Mouse (Mus musculus): ENCODE results near the gene Fam184b. TPM values are rescaled to one million over a fixed set of nuclear protein-coding genes. Genes with fewer than 3 reads are reported as not detected.

Gene Fam184b
- polyA plus RNA-seq, 1 experiment from 2014 or later, result 0.28 TPM

GRCm38 (mm10) chr5:45595363-45596039, 43.9 kb downstream of the Fam184b start:
- Histone ChIP-seq H3K27me3 (ENCODE audit: insufficient read depth, low read length) (no peaks in the 10 kb centered on the region), H3K4me1 (ENCODE audit: insufficient read depth) (no peaks in the 10 kb centered on the region), H3K9me3 (ENCODE audit: low read depth, low read length) (no peaks in the 10 kb centered on the region), H3K9ac (no peak overlapping the region), H3K4me2 (no peak overlapping the region), H3K27ac (ENCODE audit: low read depth) (no peak overlapping the region), H3K36me3 (ENCODE audit: insufficient read depth) (no peaks in the 10 kb centered on the region), H3K4me3 (ENCODE audit: low read depth, low read length) (no peak overlapping the region)
- 65% methylated on average over 3 of the region's 3 CpGs for WGBS
- no peak for TF ChIP-seq CTCF (IDR thresholded peaks at IDR 0.05; ENCODE audit: low read depth)
- ATAC-seq (ENCODE audit: insufficient read depth), result no peak
- no peak for DNase-seq

DNA sequence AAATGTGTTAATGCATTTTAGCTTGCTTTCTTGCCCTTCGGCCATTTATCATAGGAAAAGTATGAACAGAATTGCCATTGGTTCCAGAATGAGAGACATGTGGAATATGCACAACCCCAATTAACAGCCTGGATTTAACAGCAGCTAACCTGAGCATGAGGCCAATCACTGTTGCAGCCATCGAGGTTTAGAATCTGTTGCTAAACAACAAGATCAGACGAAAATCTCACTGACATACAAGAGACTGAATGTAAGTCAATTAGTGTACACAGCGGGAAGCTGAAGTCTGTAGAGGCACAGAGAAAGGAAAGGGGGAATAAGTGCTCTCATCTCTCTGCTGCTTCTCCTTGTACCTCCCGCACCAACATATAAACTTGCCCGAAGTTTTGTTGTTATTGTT, 46.1 kb downstream of the Fam184b start:
- Histone ChIP-seq H3K27me3 (ENCODE audit: insufficient read depth, low read length) (no peaks in the 10 kb centered on the region), H3K4me1 (ENCODE audit: insufficient read depth) (no peaks in the 10 kb centered on the region), H3K9ac (no peak overlapping the region), H3K27ac (ENCODE audit: low read depth) (no peak overlapping the region), H3K9me3 (ENCODE audit: low read depth, low read length) (no peaks in the 10 kb centered on the region), H3K36me3 (ENCODE audit: insufficient read depth) (no peaks in the 10 kb centered on the region), H3K4me2 (no peak overlapping the region), H3K4me3 (ENCODE audit: low read depth, low read length) (no peak overlapping the region)
- DNase-seq, result no peak
- 76% methylated on average over 6 of the region's 6 CpGs for WGBS
- no peak for ATAC-seq (ENCODE audit: insufficient read depth)
- TF ChIP-seq CTCF (IDR thresholded peaks at IDR 0.05; ENCODE audit: low read depth), result no peak

- WGBS, result 72% methylated on average over 4 of the region's 4 CpGs
- Histone ChIP-seq H3K9ac (no peak overlapping the region), H3K36me3 (ENCODE audit: insufficient read depth) (no peaks in the 10 kb centered on the region), H3K27ac (ENCODE audit: low read depth) (no peak overlapping the region), H3K4me3 (ENCODE audit: low read depth, low read length) (no peak overlapping the region), H3K4me1 (ENCODE audit: insufficient read depth) (no peaks in the 10 kb centered on the region), H3K4me2 (no peak overlapping the region), H3K9me3 (ENCODE audit: low read depth, low read length) (no peaks in the 10 kb centered on the region), H3K27me3 (ENCODE audit: insufficient read depth, low read length) (no peaks in the 10 kb centered on the region)
- no peak for DNase-seq
- TF ChIP-seq CTCF (IDR thresholded peaks at IDR 0.05; ENCODE audit: low read depth), result no peak
- no peak for ATAC-seq (ENCODE audit: insufficient read depth)
Observed at GRCm38 (mm10) chr5:45590094-45590493, 49.3 kb downstream of the Fam184b start.

- H3K27me3 ChIP-seq (ENCODE audit: insufficient read depth, low read length), result no peaks in the 10 kb centered on the region
- DNase-seq (no peak), ATAC-seq (ENCODE audit: insufficient read depth) (no peak)
- H3K9me3 ChIP-seq (ENCODE audit: low read depth, low read length), result no peaks in the 10 kb centered on the region
- H3K4me1 ChIP-seq (ENCODE audit: insufficient read depth), result no peaks in the 10 kb centered on the region
- H3K36me3 ChIP-seq (ENCODE audit: insufficient read depth), result no peaks in the 10 kb centered on the region
- TF ChIP-seq CTCF (IDR thresholded peaks at IDR 0.05; ENCODE audit: low read depth), result no peak
- WGBS, result 83% methylated on average over 8 of the region's 8 CpGs
- no peak overlapping the region for H3K9ac ChIP-seq
- no peak overlapping the region for H3K4me2 ChIP-seq
- no peak overlapping the region for H3K27ac ChIP-seq (ENCODE audit: low read depth)
- H3K4me3 ChIP-seq (ENCODE audit: low read depth, low read length), result no peak overlapping the region
Observed at GRCm38 (mm10) chr5:45584601-45585000, 54.8 kb downstream of the Fam184b start.

GRCm38 (mm10) chr5:45580279-45580678, 59.1 kb downstream of the Fam184b start:
- TF ChIP-seq CTCF (IDR thresholded peaks at IDR 0.05; ENCODE audit: low read depth), result no peak

GRCm38 (mm10) chr5:45577376-45577775, 62.0 kb downstream of the Fam184b start:
- no peak overlapping the region for H3K27ac ChIP-seq (ENCODE audit: low read depth)
- DNase-seq, result peak; percentile 20
- TF ChIP-seq CTCF (IDR thresholded peaks at IDR 0.05; ENCODE audit: low read depth), result no peak
- 53% methylated on average over 1 of the region's 1 CpGs for WGBS
- H3K27me3 ChIP-seq (ENCODE audit: insufficient read depth, low read length), result no peaks in the 10 kb centered on the region
- ATAC-seq (ENCODE audit: insufficient read depth), result no peak
- no peaks in the 10 kb centered on the region for H3K4me1 ChIP-seq (ENCODE audit: insufficient read depth)
- H3K36me3 ChIP-seq (ENCODE audit: insufficient read depth), result no peaks in the 10 kb centered on the region
- no peak overlapping the region for H3K4me3 ChIP-seq (ENCODE audit: low read depth, low read length)
- H3K4me2 ChIP-seq, result no peak overlapping the region
- H3K9me3 ChIP-seq (ENCODE audit: low read depth, low read length), result no peaks in the 10 kb centered on the region
- no peak overlapping the region for H3K9ac ChIP-seq

More at GRCm38 (mm10) chr5:45580279-45580678, 59.1 kb downstream of the Fam184b start:
- Histone ChIP-seq H3K27me3 (ENCODE audit: insufficient read depth, low read length) (no peaks in the 10 kb centered on the region), H3K9ac (no peak overlapping the region), H3K4me2 (no peak overlapping the region), H3K27ac (ENCODE audit: low read depth) (no peak overlapping the region), H3K4me1 (ENCODE audit: insufficient read depth) (no peaks in the 10 kb centered on the region), H3K36me3 (ENCODE audit: insufficient read depth) (no peaks in the 10 kb centered on the region), H3K9me3 (ENCODE audit: low read depth, low read length) (no peaks in the 10 kb centered on the region), H3K4me3 (ENCODE audit: low read depth, low read length) (no peak overlapping the region)
- 60% methylated on average over 10 of the region's 10 CpGs for WGBS
- DNase-seq, result no peak
- ATAC-seq (ENCODE audit: insufficient read depth), result no peak

DNA sequence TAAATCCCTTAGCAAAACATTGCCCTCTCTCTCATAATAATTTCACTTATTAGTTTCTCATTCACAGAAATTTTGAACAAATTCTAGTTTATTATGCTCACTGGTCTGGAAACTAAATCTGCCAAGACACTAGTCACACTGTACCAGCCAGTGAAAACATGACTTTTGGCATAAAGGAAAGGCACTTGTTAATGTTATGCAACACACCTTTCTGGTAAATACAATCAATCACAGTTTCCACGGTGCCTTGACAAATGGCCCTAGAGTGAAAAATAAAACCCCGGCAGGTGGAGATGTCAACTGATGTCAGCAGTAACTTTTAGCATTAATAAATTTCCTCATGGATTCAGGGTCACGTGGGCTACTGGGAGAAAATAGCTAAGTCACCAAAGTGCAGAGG, 62.7 kb downstream of the Fam184b start:
- Histone ChIP-seq H3K9me3 (ENCODE audit: low read depth, low read length) (no peaks in the 10 kb centered on the region), H3K4me3 (ENCODE audit: low read depth, low read length) (no peak overlapping the region), H3K27me3 (ENCODE audit: insufficient read depth, low read length) (no peaks in the 10 kb centered on the region), H3K27ac (ENCODE audit: low read depth) (no peak overlapping the region), H3K36me3 (ENCODE audit: insufficient read depth) (no peaks in the 10 kb centered on the region), H3K4me2 (no peak overlapping the region), H3K9ac (no peak overlapping the region), H3K4me1 (ENCODE audit: insufficient read depth) (no peaks in the 10 kb centered on the region)
- WGBS, result 40% methylated on average over 3 of the region's 3 CpGs
- ATAC-seq (ENCODE audit: insufficient read depth) (no peak), DNase-seq (no peak)
- TF ChIP-seq CTCF (IDR thresholded peaks at IDR 0.05; ENCODE audit: low read depth), result no peak

All from lung, embryonic 14.5 days (tissue).